Mouse (Mus musculus): ENCODE results near the gene Gzmk. TPM values are rescaled to one million over a fixed set of nuclear protein-coding genes. Genes with fewer than 3 reads are reported as not detected.

Gzmk gene
- polyA plus RNA-seq, 1 experiment from 2014 or later: not detected

Other genes starting within 250 kb of the Gzmk start
- gene Ccno, start 238.1 kb downstream of the Gzmk start, polyA plus RNA-seq (2016; fragmentation: Nextera tagmentation; extraction: Ambion mirVana): 4.4 and 7.2 TPM in 2 replicates
- gene Mcidas, start 232.1 kb downstream of the Gzmk start, polyA plus RNA-seq (2016; fragmentation: Nextera tagmentation; extraction: Ambion mirVana): 2.2 and 3.6 TPM in 2 replicates
- 0.97 and 1.3 TPM in 2 replicates for gene Cdc20b, start 190.8 kb downstream of the Gzmk start, polyA plus RNA-seq (2016; fragmentation: Nextera tagmentation; extraction: Ambion mirVana)
- gene Gpx8, start 179.5 kb downstream of the Gzmk start, polyA plus RNA-seq (2016; fragmentation: Nextera tagmentation; extraction: Ambion mirVana): 77.0 and 81.2 TPM in 2 replicates
- gene Gzma, start 124.9 kb downstream of the Gzmk start, polyA plus RNA-seq (2016; fragmentation: Nextera tagmentation; extraction: Ambion mirVana): not detected in 2 replicates
- gene Esm1, start 16.2 kb downstream of the Gzmk start, polyA plus RNA-seq (2016; fragmentation: Nextera tagmentation; extraction: Ambion mirVana): 1.4 and 2.5 TPM in 2 replicates
- 2.0 and 2.2 TPM in 2 replicates for gene BC067074, start 67.3 kb upstream of the Gzmk start, polyA plus RNA-seq (2016; fragmentation: Nextera tagmentation; extraction: Ambion mirVana)